Mouse (Mus musculus) left cerebral cortex, postnatal 10 days (tissue): Measurements from ENCODE around the gene Lrp8. TPM values are rescaled to one million over a fixed set of nuclear protein-coding genes. Genes with fewer than 3 reads are reported as not detected.

ENCODE experiments used
- DNase-seq, 2 experiments: peaks; one replicate each; pipeline ENCODE4 v3.0.0; 2021 to 2022; ENCODE audit warnings: low spot score in 2 of 2, mixed read lengths in 1 of 2; ENCODE audit errors: extremely low spot score in 1 of 2
- intact Hi-C: fragments of 180-260 bp; cut with DNase I; formaldehyde crosslinking; loops from one replicate; pipeline ENCODE4 v1.15.1; 2025
- total RNA-seq, 2 experiments: library from RNA; stranded (reverse); gene quantifications; 2 replicates each; pipeline ENCODE4 v1.2.3; 2021

Gene Lrp8
- total RNA-seq, 2 experiments from 2014 or later, result 165 to 168 TPM

GRCm38 (mm10) chr4:107834643-107835314 is 32.7 kb downstream of the Lrp8 start:
- DNase-seq, result no peak
- intact Hi-C loops, result no loop called here

- no peak for DNase-seq
- intact Hi-C loops, result no loop called here
These were observed 33.4 kb downstream of the Lrp8 start for GRCm38 (mm10) chr4:107835508-107835909.

GRCm38 (mm10) chr4:107836758-107837157 is 34.7 kb downstream of the Lrp8 start:
- DNase-seq, result peak; percentile 71 to 85
- intact Hi-C loops, result no loop called here

- DNase-seq, result no peak
- intact Hi-C loops, result no loop called here
These were observed 35.8 kb downstream of the Lrp8 start for GRCm38 (mm10) chr4:107837910-107838309.

DNA sequence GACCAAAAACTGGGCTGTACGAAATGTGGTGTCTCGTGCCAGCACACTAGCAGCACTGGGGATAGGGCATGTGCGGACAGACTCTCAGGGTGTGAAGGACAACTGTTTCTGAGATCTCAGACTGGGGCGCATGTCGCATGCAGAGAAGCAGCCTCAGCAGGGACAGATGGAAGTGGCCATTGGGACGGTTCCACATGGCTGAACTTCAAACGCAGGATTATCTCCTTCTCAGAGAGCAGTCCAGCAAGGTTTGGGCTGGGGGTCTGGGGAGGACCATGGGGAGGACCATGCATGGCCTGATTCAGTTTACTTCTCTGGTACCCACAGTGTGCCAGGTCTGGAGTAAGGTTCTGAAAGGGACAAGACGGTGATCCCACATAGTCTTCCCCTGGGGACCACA is 41.6 kb downstream of the Lrp8 start:
- intact Hi-C loops, result no loop called here
- no peak for DNase-seq

- intact Hi-C loops, result loop anchor here (1.0 kb wide), 1 partner anchor 107 kb away; no protein-coding TSS in a partner anchor
- peak; percentile 72 to 76 for DNase-seq
These were observed 42.9 kb downstream of the Lrp8 start for GRCm38 (mm10) chr4:107844971-107845370.

DNA sequence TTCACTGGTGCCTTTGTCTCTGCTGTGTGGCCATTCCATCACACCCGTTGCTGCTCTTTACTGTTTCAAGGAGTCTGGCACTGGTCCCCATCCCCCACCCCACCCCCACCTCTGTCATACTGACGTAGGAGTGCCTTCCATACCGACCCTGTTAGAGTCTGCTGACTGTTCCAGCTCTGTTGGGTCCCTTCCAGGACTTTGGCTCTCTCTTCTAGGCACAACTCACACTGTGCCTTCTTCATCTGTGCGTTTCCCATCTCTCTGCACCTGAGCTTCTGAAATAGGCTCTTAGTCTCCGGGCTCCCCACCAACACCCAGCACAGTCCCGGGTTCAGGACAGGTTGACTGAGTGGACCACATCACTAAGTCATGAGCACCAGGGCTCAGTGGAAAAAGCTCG is 44.7 kb downstream of the Lrp8 start:
- DNase-seq, result no peak
- intact Hi-C loops, result no loop called here

DNA sequence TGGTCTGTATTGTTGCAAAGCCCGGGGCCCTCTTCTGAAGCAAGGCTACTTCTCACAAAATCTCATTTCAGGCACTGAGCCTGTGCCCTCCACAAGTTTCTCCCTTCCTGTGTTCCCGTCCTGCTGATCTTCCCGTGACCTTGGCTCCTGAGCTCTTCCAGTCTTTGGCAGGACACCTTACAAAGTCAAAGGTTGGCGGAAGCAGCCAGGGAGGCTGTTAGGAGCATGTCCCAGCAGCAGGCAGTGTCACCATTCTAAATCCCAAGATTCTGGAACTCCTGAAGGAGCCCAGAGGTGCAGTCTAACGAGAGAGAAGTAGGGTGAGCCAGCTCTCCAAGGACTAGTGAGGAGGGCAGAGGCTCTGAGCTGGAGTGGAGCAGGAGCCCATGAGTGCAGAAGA is 46.5 kb downstream of the Lrp8 start:
- intact Hi-C loops, result no loop called here
- no peak for DNase-seq

- no peak for DNase-seq
- intact Hi-C loops, result no loop called here
These were observed 47.6 kb downstream of the Lrp8 start for GRCm38 (mm10) chr4:107849621-107850020.

GRCm38 (mm10) chr4:107850091-107850490 is 48.0 kb downstream of the Lrp8 start:
- DNase-seq, result peak in 1 of 2 experiments; percentile 15
- intact Hi-C loops, result no loop called here

DNA sequence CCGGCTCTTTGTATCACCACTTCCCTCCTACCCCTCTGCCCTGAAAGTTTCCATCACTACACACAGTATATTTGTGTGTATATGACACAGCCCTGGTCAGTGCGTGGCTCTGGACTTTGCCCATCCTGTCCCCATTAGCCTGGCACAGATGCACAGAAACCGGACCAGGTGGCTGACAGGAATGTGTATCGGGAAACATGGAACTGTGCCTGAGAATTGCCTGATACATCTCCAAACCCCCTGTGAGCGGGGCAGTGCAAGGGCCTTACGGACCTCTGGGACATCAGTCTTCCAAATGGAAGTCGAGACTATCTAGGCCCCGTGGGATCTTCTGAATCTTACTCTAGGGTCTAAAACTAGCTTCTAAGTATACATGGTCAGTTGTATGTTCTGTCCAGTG is 51.3 kb downstream of the Lrp8 start:
- intact Hi-C loops, result no loop called here
- no peak for DNase-seq

DNA sequence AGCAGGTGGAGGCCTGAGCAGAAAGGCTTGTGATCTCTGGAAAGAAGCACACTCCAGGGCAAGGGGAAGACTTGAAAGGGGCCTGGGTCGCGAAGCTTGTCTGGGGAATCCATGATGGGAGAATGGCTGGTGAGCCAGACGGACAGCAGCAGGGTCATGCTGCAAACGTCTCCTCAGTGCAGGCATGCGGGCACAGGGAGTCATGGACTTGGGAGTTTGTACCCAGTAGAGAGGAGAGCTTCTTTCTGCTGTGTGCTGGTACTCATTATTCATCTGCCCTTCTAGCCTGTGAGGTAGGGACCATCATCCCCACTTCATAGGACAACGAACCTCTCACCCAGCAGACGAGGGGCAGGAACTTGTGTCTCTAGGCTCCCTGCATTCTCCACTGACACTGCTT is 51.8 kb downstream of the Lrp8 start:
- intact Hi-C loops, result no loop called here
- no peak for DNase-seq

GRCm38 (mm10) chr4:107856958-107857686 is 55.1 kb downstream of the Lrp8 start:
- intact Hi-C loops, result no loop called here

DNA sequence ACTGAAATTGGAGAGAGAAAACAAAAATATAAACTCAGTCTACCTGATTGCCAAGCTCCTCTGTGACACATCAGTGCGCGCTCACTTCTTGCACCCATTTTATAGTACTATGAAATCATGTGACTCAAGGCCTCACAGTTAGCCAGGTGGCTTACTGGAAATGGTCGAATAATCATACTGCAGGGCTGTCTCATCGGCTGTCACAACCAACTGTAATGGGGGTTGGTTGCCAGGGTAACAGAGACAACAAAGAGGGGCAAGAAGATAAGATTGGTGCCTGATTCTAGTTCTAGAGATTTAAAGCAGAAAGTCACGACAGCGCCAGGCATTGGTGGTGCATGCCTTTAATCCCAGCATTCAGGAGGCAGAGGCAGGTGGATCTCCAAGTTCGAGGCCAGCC is 56.9 kb downstream of the Lrp8 start:
- no peak for DNase-seq
- intact Hi-C loops, result no loop called here

More at GRCm38 (mm10) chr4:107856958-107857686, 55.1 kb downstream of the Lrp8 start:
- peak in 1 of 2 experiments; percentile 26 for DNase-seq

GRCm38 (mm10) chr4:107864866-107865265 is 62.8 kb downstream of the Lrp8 start:
- DNase-seq, result no peak
- intact Hi-C loops, result no loop called here

GRCm38 (mm10) chr4:107879254-107880050 is 77.4 kb downstream of the Lrp8 start, which contains the start of gene Magoh:
Gene Magoh (plus strand): TSS chr4:107879755.
- peak; percentile 97 to 98 for DNase-seq
- intact Hi-C loops, result no loop called here

DNA sequence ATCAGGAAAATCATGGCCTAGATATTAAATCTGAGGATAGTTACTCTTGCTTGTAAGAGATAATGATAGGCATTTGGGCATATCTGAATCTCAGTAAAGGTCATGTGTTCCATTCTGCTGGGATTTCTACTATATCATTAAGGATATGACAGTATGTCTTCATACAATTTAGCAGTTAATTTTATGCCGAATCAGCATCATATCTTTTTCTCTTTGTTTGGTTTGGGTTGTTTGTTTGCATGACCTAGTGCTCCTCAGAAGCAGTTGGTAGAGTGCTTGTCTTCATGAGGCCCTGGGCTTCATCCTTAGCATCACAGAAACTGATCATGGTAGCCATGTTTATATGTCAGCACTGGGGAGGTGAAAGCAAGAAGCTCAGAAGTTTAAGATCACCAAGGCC is 79.6 kb downstream of the Lrp8 start:
- intact Hi-C loops, result no loop called here
- DNase-seq, result no peak

GRCm38 (mm10) chr4:107886371-107886770 is 84.3 kb downstream of the Lrp8 start:
- intact Hi-C loops, result no loop called here
- no peak for DNase-seq

DNA sequence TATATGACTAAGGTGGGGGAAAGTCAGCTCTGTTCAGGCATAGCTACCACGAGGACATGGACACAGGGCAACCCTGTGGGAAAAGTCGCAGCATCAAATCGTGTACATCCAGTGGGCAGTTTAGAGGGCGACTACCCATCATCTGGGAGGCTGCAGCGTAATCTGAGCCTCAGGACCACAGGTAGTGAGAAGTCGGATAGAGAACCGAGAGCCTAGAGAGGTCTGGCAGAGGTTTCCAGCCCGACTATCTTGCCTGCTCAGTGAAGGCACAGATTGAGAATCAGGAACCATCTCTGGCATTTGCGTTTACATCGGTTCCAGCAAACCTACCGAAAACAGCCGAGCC is 87.3 kb downstream of the Lrp8 start:
- no peak for DNase-seq
- intact Hi-C loops, result no loop called here
